ENCODE assay signal across 18 mouse cellular contexts in the genomic region with DNA sequence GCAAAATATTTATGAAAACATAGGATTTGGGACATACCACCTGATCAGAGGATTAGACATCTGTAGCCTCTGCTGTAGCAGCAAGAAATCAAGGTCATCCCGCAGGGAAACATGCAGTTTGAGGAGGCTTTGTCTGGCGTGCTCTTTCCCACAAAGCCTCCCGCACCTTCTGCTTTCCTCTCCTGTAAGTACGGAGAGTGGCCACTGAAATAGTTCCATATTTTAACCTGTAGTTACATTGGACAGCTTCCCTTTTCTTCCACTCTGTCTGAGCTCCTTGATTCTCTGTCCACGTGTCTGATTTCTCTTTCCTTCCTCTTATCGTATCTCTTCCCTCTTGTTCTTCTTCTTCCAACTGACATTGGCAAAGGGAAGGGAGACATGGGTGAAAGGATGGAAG. TPM values are rescaled to one million over a fixed set of nuclear protein-coding genes. Genes with fewer than 3 reads are reported as not detected.
A peak's percentile ranks its signal among the peaks of the same experiment; 100 is the strongest.
DNase-seq lines count a peak whose midpoint lies in the region; ATAC-seq lines count a peak whose summit lies in the region.
"Had no signal": no experiment of that assay in that cellular context is flagged by ENCODE, and none has a peak within 500 bp of the region (broad histone marks: within the 10 kb centered on the region; RNA-seq: fewer than 3 reads in every experiment).

No protein-coding gene starts in this region.

- no peak for DNase-seq in frontal cortex, postnatal 25 days (ENCODE audit: low spot score in 2 of 2)
- DNase-seq in retina, postnatal 1 day = peak; percentile 32
- DNase-seq in retina, embryonic 14.5 days (ENCODE audit: low spot score) = no peak
- DNase-seq in lung, postnatal 10 days = no peak
- no peak for DNase-seq in heart, adult 9 months (ENCODE audit: low spot score in 2 of 2)
- DNase-seq: adrenal gland, postnatal 10 days; B cell, adult 2 months; embryo, embryonic 11 days; gastrocnemius, postnatal 10 days; heart, adult 2 months; heart, postnatal 10 days; heart, postnatal 4 days had no signal

- peak; percentile 72 for ATAC-seq in frontal cortex, adult (ENCODE audit: low TSS enrichment)
- peak; percentile 94 for ATAC-seq in megakaryocyte progenitor cell, adult 5-6 weeks (replicated peaks; ENCODE audit: poor library complexity)
- ATAC-seq: CD4-positive, CD25-positive, alpha-beta regulatory T cell, adult 4 months; forebrain, embryonic 14.5 days; hindbrain, embryonic 16.5 days; inflammation-experienced regulatory T-cells, adult 6 months had no signal

RNA-seq across cellular contexts. Expression of a gene that starts 20.8 kb away (rescaled TPM):
- total RNA-seq in megakaryocyte progenitor cell, adult 5-6 weeks (2015) = not detected in 2 replicates
- not detected in 2 replicates for total RNA-seq in megakaryocyte progenitor cell, adult 5-6 weeks (2017)
